Mouse (Mus musculus) spleen, postnatal 10 days (tissue): Measurements from ENCODE around the gene Cdc26.

Experiments used
- DNase-seq, 2 experiments: peaks; one replicate each; pipeline ENCODE4 v3.0.0; 2021 to 2022; ENCODE audit warnings: low spot score in 2 of 2

Gene Cdc26

GRCm38 (mm10) chr4:62408601-62409282 lies at the start of gene Cdc26, which contains the start of gene Prpf4:
TSS of gene Cdc26 (minus strand) at chr4:62408642.
TSS of gene Prpf4 (plus strand) at chr4:62408797.
- DNase-seq, result peak; percentile 89 to 99

GRCm38 (mm10) chr4:62454995-62455394 lies 46.6 kb upstream of the Cdc26 start:
- DNase-seq, result peak in 1 of 2 experiments; percentile 64

- DNase-seq, result no peak
Observed at GRCm38 (mm10) chr4:62440986-62441385, 32.5 kb upstream of the Cdc26 start.

DNA sequence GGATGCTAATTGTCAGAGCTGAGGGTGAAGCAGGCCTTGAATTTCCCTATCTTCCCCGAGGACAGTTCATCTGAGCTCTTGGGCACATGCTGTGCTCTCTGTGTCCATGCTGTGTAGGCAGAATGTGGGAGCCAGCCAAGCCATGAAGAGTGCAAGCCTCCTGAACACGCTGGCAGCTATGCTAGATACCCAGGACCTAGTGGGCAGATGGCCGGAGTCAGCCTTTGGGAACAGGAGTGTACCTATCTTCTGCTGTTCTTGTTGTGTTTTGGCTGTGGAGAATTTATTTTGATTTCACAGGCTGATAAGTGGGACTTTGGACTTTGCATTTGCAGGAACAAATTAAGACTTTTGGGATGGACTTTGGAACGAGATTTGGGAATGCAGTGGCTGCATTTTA lies 32.1 kb upstream of the Cdc26 start:
- no peak for DNase-seq

DNA sequence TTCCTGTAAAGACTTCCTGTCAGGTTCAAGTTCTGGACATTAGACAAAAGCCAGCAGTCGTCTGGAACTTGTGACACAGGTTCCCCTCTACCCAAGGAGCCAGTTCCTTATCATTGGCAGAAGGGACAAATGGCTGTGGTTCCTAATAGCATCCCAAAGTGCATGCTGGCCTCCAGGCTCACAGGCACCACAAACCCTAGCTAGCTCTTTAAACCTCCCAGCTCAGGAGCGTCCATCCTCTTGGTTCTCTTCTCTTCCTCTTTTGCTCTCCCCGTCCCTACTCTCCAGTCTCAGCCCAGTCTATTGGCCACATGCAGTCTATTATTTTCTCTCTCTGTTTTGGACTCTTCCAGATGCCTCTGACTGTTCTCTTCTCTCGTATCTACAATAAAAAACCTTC lies 31.4 kb upstream of the Cdc26 start:
- DNase-seq, result no peak

GRCm38 (mm10) chr4:62437871-62438270 lies 29.4 kb upstream of the Cdc26 start:
- no peak for DNase-seq

GRCm38 (mm10) chr4:62437256-62437778 lies 28.9 kb upstream of the Cdc26 start:
- no peak for DNase-seq

DNA sequence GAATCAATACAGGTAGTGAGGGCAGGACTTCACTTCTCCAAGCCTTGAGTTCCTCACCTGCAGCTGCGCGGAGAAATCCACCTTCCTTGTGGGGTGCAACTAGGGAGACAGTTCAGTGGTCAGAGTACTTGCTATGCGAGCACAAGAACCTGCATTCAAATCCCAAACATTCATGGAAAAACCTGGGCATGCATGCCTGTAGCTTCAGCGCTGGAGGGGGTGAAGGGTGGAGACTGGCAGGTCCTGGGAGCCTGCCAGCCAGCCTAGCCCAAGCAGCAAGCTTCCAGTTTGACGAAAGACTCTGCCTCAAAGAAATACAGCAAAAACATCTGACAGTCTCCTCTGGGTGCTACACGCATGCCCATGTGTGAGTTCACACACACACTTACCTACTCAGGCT lies 26.6 kb upstream of the Cdc26 start, which contains the start of gene Rnf183:
TSS of gene Rnf183 (minus strand) at position 172 of the 400 bp plus-strand sequence.
- DNase-seq, result no peak

DNA sequence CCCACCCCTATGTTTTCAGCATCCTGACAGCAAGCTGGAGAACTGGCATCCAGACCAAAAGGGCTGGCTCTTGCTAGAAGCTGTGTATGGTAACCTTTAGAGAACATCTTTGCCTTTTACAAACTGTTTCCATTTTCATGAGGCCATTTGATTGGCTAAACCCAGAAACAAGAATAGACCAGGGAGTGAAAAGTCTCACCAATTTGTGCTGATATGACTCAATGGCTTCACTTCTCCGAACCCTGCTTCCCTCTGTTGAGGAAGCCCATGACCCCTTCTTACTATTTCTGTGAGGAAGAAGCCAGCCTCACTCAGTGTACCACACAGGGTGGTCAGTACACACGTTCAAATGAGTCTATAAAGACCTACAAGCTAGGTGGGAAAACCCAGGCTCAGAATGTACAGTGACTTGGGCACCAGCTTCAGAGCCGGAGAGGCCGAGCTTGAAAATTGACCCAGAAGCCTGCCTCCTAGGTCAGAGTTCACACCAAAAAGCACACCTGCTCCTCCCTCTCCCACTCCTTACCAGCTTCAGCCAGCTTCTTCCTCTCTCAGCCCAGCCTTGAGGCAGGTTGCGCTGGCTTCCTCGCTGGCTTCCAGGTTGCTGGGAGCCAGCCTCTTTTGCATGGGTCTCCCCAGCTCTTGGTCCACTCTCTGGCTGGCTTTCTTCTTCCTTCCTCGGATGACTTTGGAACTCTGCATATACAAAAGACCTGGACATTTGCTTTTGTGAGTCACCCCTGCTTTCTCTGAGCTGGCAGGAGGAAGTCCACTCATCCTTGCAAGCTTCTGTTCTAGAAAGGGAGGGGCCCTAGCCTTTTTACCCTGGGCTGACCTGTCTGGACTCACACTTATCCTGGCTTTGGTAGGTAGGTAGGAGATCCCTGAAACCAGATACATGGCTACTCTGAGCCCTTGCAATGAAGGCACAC lies 25.8 kb upstream of the Cdc26 start:
- DNase-seq, result no peak

DNA sequence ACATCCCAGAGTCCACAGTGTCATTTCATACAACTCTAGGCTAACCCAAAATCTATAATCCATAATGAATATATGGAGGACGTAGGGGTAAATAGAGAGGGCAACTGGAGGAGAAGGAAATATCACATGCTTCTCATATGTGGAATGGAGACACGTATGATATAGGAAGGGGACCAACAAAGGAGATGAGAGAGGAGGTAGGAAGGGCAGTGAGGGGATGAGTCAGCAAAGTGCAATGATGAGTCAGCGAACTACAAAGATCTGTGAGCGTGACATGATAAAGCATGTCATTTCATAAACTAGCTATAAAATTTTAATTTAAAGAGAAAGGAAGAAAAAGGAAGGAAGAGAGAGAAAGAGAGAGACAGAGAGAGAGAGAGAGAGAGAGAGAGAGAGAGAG lies 23.1 kb upstream of the Cdc26 start:
- peak in 1 of 2 experiments; percentile 51 for DNase-seq

- no peak for DNase-seq
Observed at GRCm38 (mm10) chr4:62430678-62431077, 22.2 kb upstream of the Cdc26 start.

- DNase-seq, result no peak
Observed at GRCm38 (mm10) chr4:62429616-62430015, 21.2 kb upstream of the Cdc26 start.

- DNase-seq, result no peak
Observed at GRCm38 (mm10) chr4:62427978-62428758, 19.7 kb upstream of the Cdc26 start.

- DNase-seq, result no peak
Observed at GRCm38 (mm10) chr4:62425891-62426290, 17.4 kb upstream of the Cdc26 start.

DNA sequence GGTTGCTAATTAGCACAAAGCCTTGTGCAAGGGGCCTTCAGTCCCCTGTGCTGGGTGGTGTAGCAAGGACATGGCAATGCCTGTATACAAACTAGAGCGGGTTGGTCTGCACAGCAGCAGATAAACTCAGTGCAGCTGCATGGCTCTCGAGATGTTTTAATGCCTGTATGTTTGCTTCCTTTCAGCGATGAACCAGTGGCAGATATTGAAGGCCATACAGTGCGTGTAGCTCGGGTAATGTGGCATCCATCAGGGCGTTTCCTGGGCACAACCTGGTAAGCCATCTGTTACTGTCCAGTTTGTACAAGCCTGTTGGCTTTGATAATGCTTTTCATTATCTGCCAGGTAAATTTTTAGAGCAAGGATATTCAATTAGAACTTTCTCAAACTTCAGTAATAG lies 10.6 kb upstream of the Cdc26 start:
- DNase-seq, result no peak

- DNase-seq, result no peak
Observed at GRCm38 (mm10) chr4:62418448-62418847, 10.0 kb upstream of the Cdc26 start.

DNA sequence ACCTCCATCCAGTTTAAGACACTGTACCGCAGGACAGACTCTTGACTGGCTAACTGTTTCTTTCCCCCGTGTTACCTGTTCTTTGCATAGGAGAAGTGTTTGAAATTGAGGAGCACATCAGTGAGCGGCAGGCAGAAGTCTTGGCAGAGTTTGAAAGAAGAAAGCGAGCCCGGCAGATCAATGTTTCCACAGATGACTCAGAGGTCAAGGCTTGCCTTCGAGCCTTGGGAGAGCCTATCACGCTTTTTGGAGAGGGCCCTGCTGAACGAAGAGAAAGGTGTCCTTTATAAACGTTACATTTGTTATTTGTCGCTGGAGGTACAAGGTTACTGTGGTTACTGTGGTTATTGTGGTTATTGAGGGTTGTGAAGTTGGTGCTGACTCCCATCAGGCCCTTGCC lies 3.2 kb upstream of the Cdc26 start:
- no peak for DNase-seq

- DNase-seq, result no peak
Observed at GRCm38 (mm10) chr4:62410325-62410724, 1.9 kb upstream of the Cdc26 start.

GRCm38 (mm10) chr4:62409615-62410014 lies 1.2 kb upstream of the Cdc26 start:
- DNase-seq, result no peak

- DNase-seq, result peak; percentile 65 to 72
Observed at GRCm38 (mm10) chr4:62407730-62408582, 486 bp downstream of the Cdc26 start.

GRCm38 (mm10) chr4:62406133-62406532 lies 2.3 kb downstream of the Cdc26 start:
- DNase-seq, result no peak
